Mouse (Mus musculus): ENCODE measurements at regions not wholly inside any gene's neighbourhood (a gene's known extent, or its start where the extent isn't known, plus 50 kb on each side); places are given as distances from the start of the nearest gene placed in this dataset.

- TF ChIP-seq POLR2A (IDR thresholded peaks at IDR 0.05; ENCODE audit: control insufficient read depth in 1 of 2, insufficient read depth in 1 of 2, low read depth in 1 of 2, low read length in 2 of 2, poor library complexity in 1 of 2), result no peak
- no peak for TF ChIP-seq GATA1 (IDR thresholded peaks at IDR 0.05; ENCODE audit: low read depth, low read length)
Measured at GRCm38 (mm10) chr10:96294666-96295065, 158.3 kb downstream of the Gm5426 start.
